Mouse (Mus musculus) ovary, postnatal 14 days (tissue): Measurements from ENCODE around the gene Rspry1.

Experiments
- DNase-seq: peaks from one replicate; pipeline ENCODE4 v3.0.0; 2022; ENCODE audit warnings: low spot score

Gene Rspry1

GRCm38 (mm10) chr8:94601607-94602385 lies at the start of gene Rspry1, which contains the start of gene Fam192a:
Gene Rspry1 (plus strand): TSS chr8:94601937.
Gene Fam192a (minus strand): TSS chr8:94601997.
- DNase-seq = peak; percentile 98

GRCm38 (mm10) chr8:94552696-94553095 lies 49.0 kb upstream of the Rspry1 start:
- no peak for DNase-seq

- no peak for DNase-seq
Measured at GRCm38 (mm10) chr8:94557281-94557680, 44.5 kb upstream of the Rspry1 start.

- DNase-seq = no peak
Measured at GRCm38 (mm10) chr8:94561256-94561655, 40.5 kb upstream of the Rspry1 start.

- no peak for DNase-seq
Measured at GRCm38 (mm10) chr8:94564421-94564820, 37.3 kb upstream of the Rspry1 start.

- DNase-seq = no peak
Measured at GRCm38 (mm10) chr8:94566033-94566432, 35.7 kb upstream of the Rspry1 start.

GRCm38 (mm10) chr8:94566446-94567158 lies 35.1 kb upstream of the Rspry1 start:
- no peak for DNase-seq

- no peak for DNase-seq
Measured at GRCm38 (mm10) chr8:94567159-94567849, 34.4 kb upstream of the Rspry1 start.

GRCm38 (mm10) chr8:94568098-94568497 lies 33.6 kb upstream of the Rspry1 start:
- DNase-seq = no peak

GRCm38 (mm10) chr8:94569419-94569818 lies 32.3 kb upstream of the Rspry1 start:
- no peak for DNase-seq

GRCm38 (mm10) chr8:94571896-94572295 lies 29.8 kb upstream of the Rspry1 start:
- DNase-seq = no peak

- no peak for DNase-seq
Measured at GRCm38 (mm10) chr8:94574159-94574907, 27.4 kb upstream of the Rspry1 start.

- no peak for DNase-seq
Measured at GRCm38 (mm10) chr8:94575148-94575547, 26.6 kb upstream of the Rspry1 start.

GRCm38 (mm10) chr8:94581820-94582483 lies 19.8 kb upstream of the Rspry1 start:
- no peak for DNase-seq

- DNase-seq = no peak
Measured at GRCm38 (mm10) chr8:94582569-94582968, 19.2 kb upstream of the Rspry1 start.

- peak; percentile 21 for DNase-seq
Measured at GRCm38 (mm10) chr8:94584238-94584817, 17.4 kb upstream of the Rspry1 start.

GRCm38 (mm10) chr8:94591691-94592090 lies 10.0 kb upstream of the Rspry1 start:
- no peak for DNase-seq

GRCm38 (mm10) chr8:94594211-94594610 lies 7.5 kb upstream of the Rspry1 start:
- no peak for DNase-seq

GRCm38 (mm10) chr8:94600478-94600877 lies 1.3 kb upstream of the Rspry1 start:
- DNase-seq = no peak

- peak; percentile 11 for DNase-seq
Measured at GRCm38 (mm10) chr8:94601034-94601606, 617 bp upstream of the Rspry1 start.
